Mouse (Mus musculus) limb, embryonic 14.5 days (tissue): ENCODE measurements at regions not wholly inside any gene's neighbourhood (a gene's known extent, or its start where the extent isn't known, plus 50 kb on each side); places are given as distances from the start of the nearest gene placed in this dataset.

Experiments
- ATAC-seq: fragments of 200-750 bp; cut with Nextera tagmentation; 2 replicates; pipeline ENCODE4 v1.8.0; 2017; ENCODE audit warnings: low read depth, moderate number of reproducible peaks, moderate TSS enrichment; ENCODE audit not compliant: low FRiP score
- DNase-seq: peaks from one replicate; pipeline ENCODE4 v3.0.0-alpha.2; 2015; ENCODE audit warnings: low spot score
- H3K27ac ChIP-seq: fragments of 300-500 bp; sonication (generic); replicated peaks from 2 replicates; pipeline ENCODE4 v1.5.1; 2014; ENCODE audit warnings: low read depth, mild to moderate bottlenecking, low read length, moderate library complexity, mixed read lengths
- H3K27me3 ChIP-seq: fragments of 300-500 bp; sonication (generic); 2 replicates; pipeline ENCODE4 v1.6.1; 2014; ENCODE audit warnings: low read length, mixed read lengths; ENCODE audit not compliant: control insufficient read depth, insufficient read depth
- H3K36me3 ChIP-seq: fragments of 300-500 bp; sonication (generic); 2 replicates; pipeline ENCODE4 v1.6.1; 2014; ENCODE audit warnings: mild to moderate bottlenecking, low read length, moderate library complexity, mixed read lengths; ENCODE audit not compliant: control insufficient read depth, insufficient read depth
- H3K4me1 ChIP-seq: fragments of 300-500 bp; sonication (generic); 2 replicates; pipeline ENCODE4 v1.6.1; 2014; ENCODE audit warnings: antibody characterized with exemption, low read length, mixed read lengths; ENCODE audit not compliant: control insufficient read depth, insufficient read depth
- H3K4me2 ChIP-seq: fragments of 300-500 bp; sonication (generic); replicated peaks from 2 replicates; pipeline ENCODE4 v1.6.1; 2014; ENCODE audit warnings: low read depth, mild to moderate bottlenecking, low read length, moderate library complexity; ENCODE audit not compliant: severe bottlenecking
- H3K4me3 ChIP-seq: fragments of 300-500 bp; sonication (generic); replicated peaks from 2 replicates; pipeline ENCODE4 v1.5.1; 2014; ENCODE audit warnings: low read length
- H3K9ac ChIP-seq: fragments of 300-500 bp; sonication (generic); 2 replicates; pipeline ENCODE4 v1.6.1; 2014; ENCODE audit warnings: mild to moderate bottlenecking, low read depth, low read length, moderate library complexity; ENCODE audit not compliant: severe bottlenecking
- H3K9me3 ChIP-seq: fragments of 300-500 bp; sonication (generic); 2 replicates; pipeline ENCODE4 v1.6.1; 2016; ENCODE audit warnings: low read length; ENCODE audit not compliant: control insufficient read depth
- POLR2A ChIP-seq: fragments of 200-500 bp; IDR thresholded peaks from 2 replicates; pipeline ENCODE4 v1.8.0; 2012; ENCODE audit warnings: inconsistent platforms, mild to moderate bottlenecking, moderate library complexity, borderline replicate concordance; ENCODE audit not compliant: insufficient read depth, insufficient read length; ENCODE audit errors: extremely low read depth
- WGBS: fragments of 180-500 bp; shearing (Covaris S2); extraction: QIAGEN DNeasy Blood & Tissue Kit; methylation state at CpG from one replicate; pipeline ENCODE4 v1.1.7; 2014; 5-methylcytosine and 5-hydroxymethylcytosine counted together

DNA sequence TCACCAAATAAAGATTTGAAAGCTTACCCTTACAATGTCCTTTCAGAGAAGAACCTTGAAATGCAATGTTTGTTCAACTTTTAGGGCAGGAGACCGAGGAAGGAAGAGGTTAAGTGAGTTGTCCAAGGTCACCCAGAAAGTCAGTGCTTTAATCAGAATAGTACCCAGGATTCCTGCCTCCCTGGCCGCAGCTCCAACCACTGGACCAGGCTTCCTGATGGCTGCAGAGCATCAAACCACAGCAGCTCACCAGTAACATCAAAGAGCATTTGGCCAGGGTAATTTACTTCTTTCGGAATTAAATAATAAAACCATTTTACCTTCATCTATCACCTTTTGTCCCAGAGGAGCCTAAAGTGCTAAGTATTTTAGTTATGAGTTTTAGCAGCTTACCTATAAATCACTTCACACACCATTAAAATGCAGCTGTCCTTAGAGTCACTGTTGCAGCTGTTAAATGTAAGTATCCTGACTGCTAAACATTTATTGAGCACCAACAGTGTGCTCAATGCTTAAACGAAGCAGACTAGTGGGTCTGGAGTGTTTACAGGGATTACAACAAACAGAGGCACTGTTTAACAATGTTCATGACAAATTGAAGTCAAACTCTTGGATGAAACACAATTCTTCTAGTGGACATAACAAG lies 306.1 kb downstream of the Zpld1 start:
- no peak overlapping the region for H3K9ac ChIP-seq

DNA sequence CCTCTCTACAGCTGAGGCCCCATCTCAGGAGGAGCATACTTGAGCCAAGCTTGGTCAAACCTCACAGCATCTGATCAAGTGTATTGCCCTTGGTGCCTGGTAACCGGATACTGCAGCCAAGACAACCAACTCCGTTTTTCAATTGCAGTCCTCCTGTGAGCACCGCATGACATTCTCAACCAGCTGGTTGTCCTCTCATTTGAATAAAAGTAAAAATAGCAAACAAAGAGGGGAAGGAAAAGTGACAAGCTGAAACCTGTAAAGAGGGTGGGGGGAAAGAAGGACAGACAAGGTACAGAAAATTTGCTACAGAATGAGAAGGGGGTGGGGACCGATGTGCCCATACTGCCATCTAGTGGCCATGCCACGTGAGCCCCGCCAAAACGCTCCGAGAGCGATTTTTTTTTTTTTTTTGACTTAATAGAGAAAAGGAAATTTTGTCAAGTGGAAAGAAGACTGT lies 314.0 kb downstream of the Zpld1 start:
- Histone ChIP-seq H3K27me3 (no peaks in the 10 kb centered on the region), H3K9me3 (no peaks in the 10 kb centered on the region), H3K36me3 (no peaks in the 10 kb centered on the region), H3K27ac (no peak overlapping the region), H3K4me2 (peak overlapping the region; percentile 44), H3K9ac (no peak overlapping the region), H3K4me3 (peak overlapping the region; percentile 20), H3K4me1 (0 out of 2 replicates have a peak, but pooled peaks cover 3% of the 10 kb centered on the region)
- TF ChIP-seq POLR2A: no peak
- WGBS: 1% methylated on average over 9 of the region's 9 CpGs
- ATAC-seq (peak; percentile 67), DNase-seq (peak; percentile 82)

More for the DNA sequence above, 306.1 kb downstream of the Zpld1 start:
- no peak for ATAC-seq
- Histone ChIP-seq H3K36me3 (no peaks in the 10 kb centered on the region), H3K27me3 (no peaks in the 10 kb centered on the region), H3K27ac (no peak overlapping the region), H3K4me3 (no peak overlapping the region), H3K4me2 (no peak overlapping the region), H3K4me1 (0 out of 2 replicates have a peak, but pooled peaks cover 4% of the 10 kb centered on the region), H3K9me3 (no peaks in the 10 kb centered on the region)
- DNase-seq: peak; percentile 33
- TF ChIP-seq POLR2A: no peak
- WGBS: 12% methylated on average over 4 of the region's 4 CpGs

DNA sequence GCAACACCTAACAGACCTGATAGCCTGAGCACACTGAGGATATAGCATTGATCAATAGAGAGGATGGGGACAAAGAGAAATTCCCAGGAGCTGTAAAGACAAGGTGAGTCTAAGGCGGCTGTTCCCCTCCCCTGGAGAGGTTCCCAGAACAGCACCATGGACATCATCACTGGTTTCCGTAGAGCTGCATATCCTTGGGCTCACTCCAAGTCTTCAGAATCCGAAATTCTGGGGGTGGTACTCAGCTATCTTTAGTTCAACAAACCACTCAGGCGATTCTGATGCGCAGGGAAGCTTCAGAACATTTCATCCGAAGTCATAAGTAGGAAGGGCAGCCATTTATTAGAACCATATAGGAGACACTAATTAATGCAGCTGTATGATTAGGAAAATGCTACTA lies 327.4 kb downstream of the Zpld1 start:
- no peak overlapping the region for H3K27ac ChIP-seq
- H3K4me3 ChIP-seq: no peak overlapping the region
- no peaks in the 10 kb centered on the region for H3K27me3 ChIP-seq
- no peak overlapping the region for H3K4me2 ChIP-seq
- 88% methylated on average over 6 of the region's 6 CpGs for WGBS
- H3K4me1 ChIP-seq: no peaks in the 10 kb centered on the region
- H3K9me3 ChIP-seq: no peaks in the 10 kb centered on the region
- no peak overlapping the region for H3K9ac ChIP-seq
- DNase-seq (no peak), ATAC-seq (no peak)
- H3K36me3 ChIP-seq: no peaks in the 10 kb centered on the region
- TF ChIP-seq POLR2A: no peak

DNA sequence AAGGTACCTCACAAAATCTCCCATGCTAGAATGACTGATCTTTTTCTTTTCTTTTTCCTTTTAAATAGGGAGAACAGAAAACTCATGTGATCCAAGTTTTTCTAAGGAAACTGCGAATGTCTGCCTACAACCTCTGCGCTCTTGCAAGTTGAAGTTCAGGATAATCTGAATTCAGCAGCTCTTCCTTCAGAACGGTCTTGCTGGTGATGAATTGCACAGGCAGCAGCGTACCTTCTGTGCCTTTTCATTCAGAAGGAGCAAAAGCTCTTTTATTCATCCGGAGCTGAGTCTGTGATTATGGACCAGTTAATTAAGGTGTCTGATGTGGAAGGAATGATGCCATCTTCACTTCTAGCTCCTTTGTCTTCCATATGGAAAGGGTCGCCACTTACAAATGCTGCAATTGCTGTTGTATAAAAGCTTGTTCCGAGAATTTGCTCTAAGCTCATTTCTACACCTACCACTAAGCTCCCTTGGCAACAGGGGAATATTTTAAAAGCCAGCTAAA lies 353.9 kb downstream of the Zpld1 start:
- H3K9ac ChIP-seq: no peak overlapping the region
- no peak overlapping the region for H3K4me3 ChIP-seq
- 80% methylated on average over 7 of the region's 7 CpGs for WGBS
- ATAC-seq (no peak), DNase-seq (no peak)
- no peak overlapping the region for H3K4me2 ChIP-seq
- H3K27me3 ChIP-seq: no peaks in the 10 kb centered on the region
- no peak for TF ChIP-seq POLR2A
- no peak overlapping the region for H3K27ac ChIP-seq
- no peaks in the 10 kb centered on the region for H3K4me1 ChIP-seq
- no peaks in the 10 kb centered on the region for H3K9me3 ChIP-seq
- no peaks in the 10 kb centered on the region for H3K36me3 ChIP-seq

DNA sequence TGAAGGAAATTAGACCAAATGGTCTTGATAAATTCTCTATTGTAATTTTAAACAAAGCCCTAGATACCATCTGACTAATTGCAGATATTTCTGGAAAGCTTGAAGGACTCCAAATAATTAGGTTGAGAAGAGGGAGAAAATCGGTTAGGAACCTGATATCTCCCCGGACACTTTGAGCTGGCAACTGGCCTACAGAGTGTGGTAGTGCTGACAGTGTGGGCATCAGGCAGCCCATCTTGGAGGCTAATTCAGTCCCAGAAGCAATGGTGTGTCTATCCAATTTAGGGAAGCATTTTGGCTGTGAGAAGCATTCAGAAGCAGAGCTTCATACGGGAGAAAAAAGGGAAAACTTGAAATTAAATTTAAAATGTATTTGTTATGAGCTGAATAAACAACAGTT lies 369.5 kb downstream of the Zpld1 start:
- 0 out of 2 replicates have a peak, but pooled peaks cover 5% of the 10 kb centered on the region for H3K9me3 ChIP-seq
- DNase-seq: no peak
- no peak for TF ChIP-seq POLR2A
- ATAC-seq: no peak
- H3K4me2 ChIP-seq: no peak overlapping the region
- H3K9ac ChIP-seq: no peak overlapping the region
- no peaks in the 10 kb centered on the region for H3K4me1 ChIP-seq
- H3K4me3 ChIP-seq: no peak overlapping the region
- H3K27me3 ChIP-seq: no peaks in the 10 kb centered on the region
- no peaks in the 10 kb centered on the region for H3K36me3 ChIP-seq
- WGBS: 75% methylated on average over 3 of the region's 3 CpGs
- H3K27ac ChIP-seq: no peak overlapping the region

DNA sequence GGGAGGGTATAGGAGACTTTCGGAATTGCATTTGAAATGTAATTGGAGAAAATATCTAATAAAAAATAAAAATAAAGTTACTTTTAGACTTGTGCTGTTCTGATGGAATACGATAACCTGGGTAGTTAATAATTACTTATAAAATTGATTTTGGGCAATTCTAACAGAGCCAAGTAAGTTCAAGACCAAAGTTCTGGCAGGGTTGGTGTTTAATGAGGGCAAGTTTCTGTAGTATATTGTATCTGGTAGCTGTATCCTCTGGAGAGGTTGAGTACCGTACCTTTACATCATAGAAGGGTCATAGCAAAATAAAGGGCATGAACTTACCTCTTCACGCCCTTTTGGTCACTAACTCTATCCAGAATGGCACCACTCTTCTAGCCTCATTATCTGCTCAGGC lies 394.9 kb downstream of the Zpld1 start:
- H3K9ac ChIP-seq: no peak overlapping the region
- H3K27ac ChIP-seq: no peak overlapping the region
- H3K4me3 ChIP-seq: no peak overlapping the region
- no peak for TF ChIP-seq POLR2A
- no peaks in the 10 kb centered on the region for H3K36me3 ChIP-seq
- H3K4me1 ChIP-seq: no peaks in the 10 kb centered on the region
- no peak for ATAC-seq
- H3K4me2 ChIP-seq: no peak overlapping the region
- H3K27me3 ChIP-seq: no peaks in the 10 kb centered on the region
- 82% methylated on average over 4 of the region's 4 CpGs for WGBS
- no peak for DNase-seq
- no peaks in the 10 kb centered on the region for H3K9me3 ChIP-seq
